Mouse (Mus musculus) lung, adult 2 months (tissue): ENCODE data around the gene Mri1.

ENCODE experiments used
- CTCF ChIP-seq: fragments of 200-500 bp; IDR thresholded peaks from 2 replicates; pipeline ENCODE4 v1.5.1; 2011; ENCODE audit warnings: mild to moderate bottlenecking, low read length, control low read depth; ENCODE audit not compliant: insufficient read depth
- POLR2A ChIP-seq: fragments of 200-500 bp; IDR thresholded peaks from 2 replicates; pipeline ENCODE4 v1.6.1; 2011; ENCODE audit warnings: low read depth, mild to moderate bottlenecking, control low read depth, low read length, borderline replicate concordance; ENCODE audit errors: extremely low read depth

DNA sequence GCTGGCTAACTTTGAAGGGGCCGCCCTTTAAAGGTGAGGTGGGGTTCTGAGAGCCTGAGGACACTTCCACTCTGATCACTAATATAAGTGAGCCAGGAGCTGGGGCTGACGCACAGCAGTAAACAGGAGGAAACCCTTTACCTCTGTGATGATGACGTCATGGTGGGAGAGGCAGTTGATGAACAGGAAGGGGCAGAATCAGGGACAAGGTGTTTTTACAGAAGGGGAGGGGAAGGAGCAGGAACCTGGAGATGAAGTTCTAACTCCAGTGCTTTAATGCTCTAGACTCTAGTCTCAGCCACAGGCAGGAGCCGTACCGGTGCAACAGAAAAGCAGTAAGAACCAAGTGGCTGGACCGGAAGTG, 686 bp downstream of the Mri1 start:
- no peak for TF ChIP-seq CTCF
- TF ChIP-seq POLR2A, result peak; percentile 2; the same call in 1 of the 2 replicates
